ENCODE assay signal across 23 mouse cellular contexts in the genomic region with DNA sequence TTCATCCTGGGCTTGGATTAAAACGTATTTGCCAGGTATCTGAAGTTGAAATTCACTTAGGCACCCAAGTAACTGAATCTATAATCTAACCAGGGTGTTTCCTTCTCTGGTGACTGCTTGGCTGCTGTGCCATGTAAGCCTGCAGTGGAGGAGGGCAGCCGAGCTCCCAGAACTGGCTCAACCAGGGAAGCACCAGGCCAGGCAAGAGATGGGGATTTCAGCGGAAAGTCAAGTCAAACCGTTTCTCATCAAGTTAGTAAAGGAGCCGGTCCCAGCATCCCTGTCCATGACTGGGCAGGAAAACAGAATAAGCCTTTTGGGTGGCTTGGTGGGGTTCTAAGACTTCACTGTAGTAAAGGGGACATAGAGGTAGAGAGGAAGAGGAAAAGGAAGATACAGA.
"Had no signal": no experiment of that assay in that cellular context is flagged by ENCODE, and none has a peak within 500 bp of the region (broad histone marks: within the 10 kb centered on the region; RNA-seq: fewer than 3 reads in every experiment).

No protein-coding gene starts in this region.

- H3K4me2 ChIP-seq: limb, embryonic 12.5 days; limb, embryonic 15.5 days; liver, embryonic 11.5 days; lung, embryonic 14.5 days; midbrain, embryonic 13.5 days had no signal

- H3K9ac ChIP-seq: limb, embryonic 12.5 days; limb, embryonic 15.5 days; liver, embryonic 14.5 days; liver, postnatal 0 days; lung, embryonic 14.5 days; midbrain, embryonic 13.5 days had no signal

- H3K27ac ChIP-seq: kidney, postnatal 0 days; layer of hippocampus, adult 2 months; limb, embryonic 12.5 days; limb, embryonic 15.5 days; liver, embryonic 14.5 days; macrophage; midbrain, embryonic 13.5 days; stomach, postnatal 0 days had no signal

- ATAC-seq: liver, postnatal 0 days; lung, postnatal 0 days; midbrain, embryonic 13.5 days; midbrain, embryonic 16.5 days had no signal

- DNase-seq: kidney, adult 11 months; kidney, adult 8-10 months; kidney, postnatal 25 days; layer of hippocampus, adult 9-11 months; liver, postnatal 0 days; lung, embryonic 14.5 days; right cerebral cortex, adult 18-20 months; right cerebral cortex, postnatal 14 days; right cerebral cortex, postnatal 4 days; thymus, adult 2 months; thymus, postnatal 14 days; thymus, postnatal 4 days had no signal

- H3K9me3 ChIP-seq: limb, embryonic 12.5 days; limb, embryonic 15.5 days; midbrain, embryonic 13.5 days had no signal

- H3K4me3 ChIP-seq: layer of hippocampus, adult 2 months; limb, embryonic 12.5 days; limb, embryonic 15.5 days; midbrain, embryonic 13.5 days had no signal

- H3K36me3 ChIP-seq: limb, embryonic 12.5 days; limb, embryonic 15.5 days; midbrain, embryonic 13.5 days had no signal
